Mouse (Mus musculus) thymus, postnatal 10 days (tissue): ENCODE results near the gene Gm49361.
A peak's percentile ranks its signal among the peaks of the same experiment; 100 is the strongest.

ENCODE experiments used
- DNase-seq, 2 experiments: peaks; one replicate each; pipeline ENCODE4 v3.0.0; 2021; ENCODE audit warnings: low spot score in 2 of 2

Gm49361 gene

DNA sequence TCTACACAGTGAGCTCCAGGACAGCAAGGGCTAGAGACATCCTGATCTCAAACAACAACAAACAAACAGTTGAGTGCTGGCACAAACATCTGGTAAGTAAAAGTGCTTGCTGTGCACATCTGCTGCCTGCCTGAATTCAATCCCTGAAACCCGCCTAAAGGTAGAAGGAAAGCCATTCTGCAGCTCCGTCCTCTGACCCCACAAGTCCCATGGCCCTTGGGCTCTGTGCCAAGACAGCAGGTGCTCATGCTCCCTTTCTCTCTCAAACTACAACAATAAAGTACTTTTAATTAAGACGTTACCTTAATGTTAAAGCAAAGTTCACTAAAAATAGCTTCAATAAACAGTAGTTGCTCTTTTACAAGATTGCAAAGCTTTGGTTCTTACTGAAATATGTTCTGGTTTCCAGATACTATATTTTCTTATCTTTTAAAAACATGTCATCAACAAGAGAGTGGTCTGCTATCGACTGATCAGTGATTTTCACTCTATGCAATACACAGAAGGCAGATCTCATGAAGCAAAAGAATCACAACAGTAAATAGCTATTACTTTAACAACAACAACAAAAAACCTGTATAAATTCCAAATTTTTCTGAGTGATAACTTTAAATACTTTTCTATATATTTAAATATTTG is 125.2 kb downstream of the Gm49361 start:
- no peak for DNase-seq

DNA sequence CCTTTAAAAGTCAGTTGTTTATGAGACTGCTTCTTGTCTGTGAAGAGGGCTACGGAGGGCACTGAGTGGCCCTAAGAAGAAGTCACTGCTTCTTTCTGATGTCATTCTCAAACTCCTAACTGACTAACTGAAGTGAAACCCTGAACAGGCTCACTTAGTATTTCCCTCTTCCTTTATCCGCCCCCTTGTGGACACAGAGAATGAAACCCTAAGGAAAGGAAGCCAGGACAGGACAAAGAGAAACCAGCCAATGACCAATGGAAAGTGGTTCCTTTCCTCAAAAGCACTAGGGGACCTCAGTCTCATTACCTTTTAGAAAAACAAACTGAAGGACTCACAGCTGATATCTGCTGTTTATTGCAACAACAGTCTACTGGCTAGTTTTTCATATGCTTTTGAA is 126.4 kb downstream of the Gm49361 start:
- DNase-seq, result peak in 1 of 2 experiments; percentile 29

DNA sequence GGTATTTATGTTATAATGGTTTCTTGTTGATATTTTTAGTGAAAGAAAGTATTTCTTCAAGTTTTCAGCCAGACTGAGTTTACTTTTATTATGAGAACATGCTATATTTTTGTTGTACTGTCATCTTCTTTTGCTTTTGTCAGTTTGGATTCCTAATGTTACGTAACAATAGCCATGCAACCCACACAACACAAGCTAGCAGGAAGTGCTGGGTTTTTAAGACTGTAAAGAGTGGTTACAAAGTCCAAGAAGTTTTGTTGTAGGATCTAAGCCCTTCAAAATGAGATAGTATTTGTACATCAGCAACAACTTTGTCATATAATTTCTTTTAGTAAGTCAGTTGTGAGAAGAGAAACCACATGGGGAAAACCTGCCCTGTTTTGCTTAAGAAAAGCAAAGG is 128.2 kb downstream of the Gm49361 start:
- DNase-seq, result no peak

DNA sequence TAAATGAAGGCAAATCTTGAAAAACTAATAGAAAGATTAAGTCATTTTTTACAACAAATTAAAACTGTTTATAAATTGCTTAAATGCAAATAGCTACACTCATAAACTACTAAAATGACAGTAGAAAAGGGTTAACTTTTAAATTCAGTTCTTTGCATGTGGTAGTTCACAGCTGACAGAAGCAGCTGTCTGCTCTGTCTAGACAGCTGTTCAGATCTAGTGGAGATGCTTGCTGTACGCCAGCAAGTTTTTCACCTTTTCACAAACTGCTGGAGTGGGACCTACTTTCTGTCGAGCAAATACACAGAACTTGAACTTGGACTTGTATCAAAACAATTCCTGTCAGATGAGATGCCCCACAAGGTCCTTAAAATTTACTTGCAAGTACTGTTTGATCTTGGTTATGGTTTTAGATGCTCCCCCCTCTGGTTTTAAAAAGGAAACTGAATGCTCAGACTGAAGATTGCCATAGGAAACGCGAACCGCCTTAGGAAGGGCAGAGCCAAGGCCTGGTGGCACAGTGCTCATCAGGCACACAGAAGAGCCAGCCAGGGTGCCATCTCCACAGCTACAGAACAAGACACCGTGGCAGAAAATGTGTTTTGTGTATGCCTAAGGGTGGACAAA is 129.5 kb downstream of the Gm49361 start:
- peak in 1 of 2 experiments; percentile 6 for DNase-seq

DNA sequence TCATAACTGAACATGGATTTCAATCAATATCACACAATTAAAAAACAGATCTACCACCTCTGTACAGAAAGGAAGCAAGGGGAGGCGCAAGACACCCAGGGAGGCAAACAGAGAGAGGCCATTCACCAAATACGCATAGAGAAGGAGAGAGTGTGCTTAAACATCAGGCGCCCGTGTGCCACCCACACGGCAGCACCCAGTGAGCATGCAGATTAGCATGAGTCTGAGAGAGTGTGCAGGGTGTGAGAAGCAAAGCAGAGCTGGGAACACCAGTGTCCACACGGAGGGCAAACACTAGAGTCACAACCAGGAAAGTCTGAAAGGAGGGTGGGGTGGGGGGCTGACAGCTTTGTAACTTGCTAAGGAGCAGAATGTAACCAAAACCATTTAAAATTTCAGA is 130.1 kb downstream of the Gm49361 start:
- DNase-seq, result no peak

DNA sequence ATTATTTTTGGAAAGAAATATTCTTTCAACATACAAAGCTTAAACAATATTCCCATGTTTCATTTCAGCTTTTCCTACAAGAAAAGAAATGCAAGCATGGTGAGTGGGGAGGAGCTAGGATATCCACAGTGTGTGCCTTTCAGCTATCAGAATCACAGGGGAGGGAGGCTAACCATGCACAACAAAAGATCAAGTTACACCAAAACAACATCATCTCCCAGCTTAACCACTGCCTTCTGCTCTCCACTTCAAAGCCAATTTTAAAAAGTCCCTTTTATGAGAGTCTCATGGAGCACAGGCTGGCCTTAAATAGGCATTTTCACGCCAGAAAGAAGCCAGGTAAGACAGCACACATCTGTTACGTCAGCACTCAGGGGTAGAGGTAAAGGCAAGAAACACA is 134.9 kb downstream of the Gm49361 start:
- no peak for DNase-seq

DNA sequence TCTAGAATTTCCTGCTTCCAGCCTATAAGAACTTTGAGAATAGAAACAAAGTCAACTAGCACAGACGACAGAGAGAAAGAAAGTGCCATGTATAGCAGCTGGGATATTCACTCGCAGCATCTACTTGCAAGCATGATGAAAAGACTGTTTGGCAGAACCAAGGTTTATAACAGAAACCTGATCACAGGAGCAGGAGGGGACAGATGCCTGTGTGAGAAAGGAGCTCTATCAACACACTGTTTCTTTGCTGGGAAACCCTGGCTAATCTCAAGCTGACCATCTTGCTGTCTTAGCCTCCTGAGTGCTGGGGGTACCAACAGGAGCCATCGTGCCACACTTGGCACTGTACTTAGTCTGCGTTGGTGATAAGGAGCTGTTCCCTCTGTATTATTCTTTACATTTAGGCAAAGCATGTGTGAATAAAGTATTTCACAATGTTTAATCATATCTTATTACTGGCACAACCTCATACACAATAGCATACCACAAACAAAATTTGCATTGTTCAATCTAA is 136.0 kb downstream of the Gm49361 start:
- no peak for DNase-seq

DNA sequence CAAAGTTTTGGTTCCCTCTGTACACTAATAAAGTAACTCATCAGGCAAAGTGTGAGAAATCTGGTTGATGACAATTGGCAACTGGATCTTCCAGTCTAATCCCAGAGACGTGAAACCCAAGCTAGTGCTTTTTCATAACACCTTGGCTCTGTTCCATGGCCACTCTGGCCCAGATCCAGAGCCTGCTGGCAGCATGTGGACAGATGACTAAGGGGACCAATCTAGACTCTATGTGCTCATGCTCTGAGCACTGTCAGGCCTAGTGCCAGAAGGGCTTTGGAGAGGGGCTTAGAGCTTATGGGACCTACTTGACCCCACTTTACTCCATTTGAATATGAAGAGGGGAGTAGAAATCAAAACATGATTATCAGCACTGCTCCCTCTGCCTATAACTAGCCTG is 138.4 kb downstream of the Gm49361 start:
- DNase-seq, result no peak

DNA sequence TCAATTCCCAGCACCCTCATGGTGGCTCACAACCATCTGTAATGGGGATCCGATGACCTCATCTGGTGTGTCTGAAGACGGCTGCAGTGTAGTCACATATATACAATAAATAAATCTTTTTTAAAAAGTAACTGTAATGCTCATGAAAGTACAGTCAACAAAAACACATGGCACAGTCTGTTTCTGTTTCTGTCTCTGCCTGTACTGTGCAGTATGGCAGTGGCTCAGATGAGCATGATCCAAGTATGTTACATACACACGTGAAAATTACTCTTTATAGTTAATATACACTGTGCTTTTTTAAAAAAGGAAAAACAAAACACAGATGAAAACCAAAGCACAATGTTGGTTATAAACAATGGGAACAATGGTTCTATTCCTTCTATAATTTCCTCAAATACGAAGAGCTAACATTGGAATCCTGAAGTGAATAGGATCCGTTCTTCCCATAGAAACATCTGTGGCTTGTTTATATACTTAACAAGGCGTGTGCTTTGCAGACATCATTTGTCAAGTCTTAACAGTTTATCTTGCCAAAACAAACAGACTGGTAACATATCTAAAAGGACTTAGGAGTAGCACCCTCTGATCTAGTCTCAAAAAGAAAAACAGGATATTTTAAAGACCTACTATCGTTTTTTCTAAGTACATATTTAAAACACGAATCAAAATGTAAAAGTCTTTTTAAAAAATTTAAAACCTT is 139.1 kb downstream of the Gm49361 start:
- no peak for DNase-seq

DNA sequence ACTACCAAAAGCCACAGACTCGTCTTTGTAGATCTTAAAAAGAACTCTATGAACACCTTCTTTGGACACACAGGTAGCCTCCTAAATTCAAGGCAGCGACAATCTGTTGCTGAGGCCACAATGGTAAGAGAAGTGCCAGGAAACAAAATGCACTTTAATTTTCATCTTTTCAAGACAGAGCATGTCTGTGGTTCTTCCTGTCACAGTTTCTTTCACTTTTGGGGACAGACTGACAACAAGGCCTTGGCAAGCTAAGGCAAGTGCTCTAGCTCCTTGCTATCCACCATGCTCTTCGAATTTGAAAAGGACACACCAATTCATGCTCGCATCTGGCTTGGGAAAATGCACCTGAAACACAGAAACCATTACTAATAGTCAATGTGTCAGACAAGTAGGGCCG is 152.6 kb downstream of the Gm49361 start:
- no peak for DNase-seq
